Mouse (Mus musculus) fibroblast of lung, adult 2 months (primary cell): ENCODE data around the gene Akap13.
A peak's percentile ranks its signal among the peaks of the same experiment; 100 is the strongest.
"Not testable (repeated sequence)": the region's sequence is repeated elsewhere in the genome, so short reads cannot be mapped to it uniquely, and the experiment has no call there.

Source experiments
- DNase-seq: peaks from one replicate; pipeline ENCODE4 v3.0.0-alpha.2; 2011; ENCODE audit warnings: low read depth

Gene Akap13

GRCm38 (mm10) chr7:75596058-75596748 lies 140.9 kb downstream of the Akap13 start:
- DNase-seq: peak; percentile 81

DNA sequence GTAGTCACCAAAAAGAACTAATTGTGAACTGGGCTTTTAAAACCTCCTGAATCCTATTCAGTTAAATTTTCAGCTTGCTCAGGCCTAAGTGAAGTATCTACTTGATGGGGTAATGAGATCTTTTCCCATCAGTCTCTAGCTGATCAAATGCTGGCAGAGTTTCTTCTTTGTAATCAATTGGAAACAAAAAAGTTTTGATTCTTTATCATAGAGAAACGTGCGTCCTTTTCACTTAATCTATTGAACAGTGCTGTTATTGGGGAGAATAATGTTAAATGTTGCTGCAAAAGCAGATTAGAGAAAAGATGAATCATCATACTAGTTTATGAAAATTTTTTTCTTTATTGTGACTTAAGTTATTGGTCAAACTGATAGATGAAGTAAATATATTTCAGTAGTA lies 142.5 kb downstream of the Akap13 start:
- DNase-seq: no peak

DNA sequence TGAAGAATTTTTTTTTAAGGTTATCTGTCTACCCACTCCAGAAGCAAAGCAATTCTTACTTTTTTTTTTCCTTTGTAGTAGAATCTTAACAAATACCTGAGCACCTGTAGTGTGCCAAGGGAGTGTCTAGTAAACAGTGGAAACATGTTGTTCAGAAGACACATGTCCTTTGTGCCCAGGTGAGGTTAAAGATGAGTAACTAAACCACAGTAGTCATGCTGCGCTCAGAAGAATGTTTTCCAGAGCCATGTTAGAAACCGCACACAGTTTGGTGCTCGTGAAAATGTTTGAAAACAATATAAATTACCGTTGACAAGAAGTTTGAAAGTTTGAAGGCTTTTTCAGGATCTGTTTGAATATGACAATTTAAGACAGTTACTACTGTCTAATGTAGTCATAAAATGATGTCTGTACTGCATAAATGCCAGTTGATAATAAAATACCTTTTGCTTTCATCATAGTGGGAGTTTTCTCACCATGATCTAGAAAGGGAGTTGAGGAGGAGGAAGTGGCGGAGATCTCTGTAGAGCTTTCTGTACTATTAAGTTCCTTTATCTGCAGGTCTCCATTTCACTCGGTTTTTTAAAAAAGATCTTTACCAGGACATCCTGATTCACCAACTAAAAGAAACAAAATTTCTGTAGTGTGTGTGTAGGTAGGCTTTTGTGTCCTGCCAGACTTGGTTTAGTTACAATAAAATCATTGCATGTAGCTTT lies 145.2 kb downstream of the Akap13 start:
- no peak for DNase-seq

GRCm38 (mm10) chr7:75607248-75607647 lies 151.9 kb downstream of the Akap13 start:
- DNase-seq: no peak

DNA sequence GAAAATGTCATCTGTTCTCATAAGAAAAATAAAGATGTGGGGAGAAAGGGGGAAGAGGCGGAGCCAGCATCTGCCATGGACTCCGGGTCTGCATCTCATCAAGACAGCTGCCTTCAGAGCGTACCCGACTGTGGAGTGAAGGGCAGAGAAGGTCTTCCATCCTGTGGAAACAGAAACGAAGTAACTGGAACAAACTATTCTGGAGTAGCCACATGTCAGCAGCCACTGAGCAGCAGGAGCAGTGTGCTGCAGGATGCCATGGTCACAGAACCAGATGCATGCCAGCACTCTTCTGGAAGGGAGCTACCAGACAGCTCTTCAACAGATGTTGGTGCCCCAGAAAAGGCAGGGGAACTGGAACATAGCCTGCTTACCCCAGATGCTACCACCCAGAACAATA lies 153.4 kb downstream of the Akap13 start:
- DNase-seq: no peak

DNA sequence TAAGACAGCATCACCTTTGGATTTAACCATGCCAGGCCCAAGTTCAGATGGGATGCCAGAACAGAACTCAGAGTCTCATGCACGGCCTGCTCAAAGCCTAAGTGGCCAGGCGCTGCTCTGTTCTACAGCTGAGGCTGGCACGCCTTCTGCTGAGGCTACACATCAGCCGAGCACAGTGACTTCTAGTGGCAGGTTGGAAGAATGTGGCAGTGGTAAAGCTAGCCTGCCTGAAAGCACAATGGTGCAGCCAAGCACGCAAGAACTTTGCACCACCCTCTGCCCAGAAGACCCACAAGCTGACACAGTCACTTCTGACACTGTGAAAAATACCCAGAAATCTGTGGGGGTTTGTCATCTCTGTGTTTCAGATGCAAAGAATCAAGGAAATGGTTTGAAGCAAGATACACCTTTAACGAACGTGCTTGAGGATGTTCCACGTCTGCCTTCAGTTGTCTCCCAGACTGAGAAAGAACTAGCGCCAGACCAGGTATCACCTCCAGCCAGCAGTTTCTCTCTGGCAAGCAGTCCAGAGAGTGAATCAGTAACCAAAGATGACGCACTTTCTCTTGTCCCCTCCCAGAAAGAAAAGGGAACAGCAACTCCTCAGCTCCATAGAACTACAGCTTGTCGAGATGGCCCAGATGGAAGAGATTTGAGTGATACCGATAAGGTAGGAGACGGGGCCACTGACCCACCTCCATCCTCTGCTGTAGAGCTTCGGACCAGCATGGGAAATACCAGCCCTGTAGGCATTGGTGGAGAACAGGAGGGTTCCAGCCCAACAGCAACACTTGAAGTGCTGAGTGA lies 154.3 kb downstream of the Akap13 start:
- DNase-seq: no peak

GRCm38 (mm10) chr7:75610391-75610790 lies 155.1 kb downstream of the Akap13 start:
- DNase-seq: no peak

GRCm38 (mm10) chr7:75611261-75611950 lies 156.1 kb downstream of the Akap13 start:
- DNase-seq: no peak

GRCm38 (mm10) chr7:75612000-75612682 lies 156.8 kb downstream of the Akap13 start:
- no peak for DNase-seq

GRCm38 (mm10) chr7:75612683-75613053 lies 157.3 kb downstream of the Akap13 start:
- no peak for DNase-seq

GRCm38 (mm10) chr7:75613240-75613639 lies 157.9 kb downstream of the Akap13 start:
- peak; percentile 56 for DNase-seq

GRCm38 (mm10) chr7:75614826-75615225 lies 159.5 kb downstream of the Akap13 start:
- DNase-seq: no peak

DNA sequence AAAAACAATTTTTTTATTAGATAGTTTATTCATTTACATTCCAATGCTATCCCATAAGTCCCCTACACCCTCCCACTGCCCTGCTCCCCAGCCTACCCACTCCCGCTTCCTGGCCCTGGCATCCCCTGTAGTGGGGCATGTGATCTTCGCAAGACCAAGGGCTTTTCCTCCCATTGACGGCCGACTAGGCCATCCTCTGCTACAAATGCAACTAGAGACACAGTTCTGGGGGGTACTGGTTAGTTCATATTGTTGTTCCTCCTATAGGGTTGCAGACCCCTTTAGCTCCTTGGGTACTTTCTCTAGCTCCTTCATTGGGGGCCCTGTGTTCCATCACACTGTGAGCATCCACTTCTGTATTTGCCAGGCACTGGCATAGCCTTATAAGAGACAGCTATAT lies 161.9 kb downstream of the Akap13 start:
- DNase-seq: not testable (repeated sequence)

- DNase-seq: peak; percentile 74
Measured at GRCm38 (mm10) chr7:75618699-75619098, 163.4 kb downstream of the Akap13 start.

DNA sequence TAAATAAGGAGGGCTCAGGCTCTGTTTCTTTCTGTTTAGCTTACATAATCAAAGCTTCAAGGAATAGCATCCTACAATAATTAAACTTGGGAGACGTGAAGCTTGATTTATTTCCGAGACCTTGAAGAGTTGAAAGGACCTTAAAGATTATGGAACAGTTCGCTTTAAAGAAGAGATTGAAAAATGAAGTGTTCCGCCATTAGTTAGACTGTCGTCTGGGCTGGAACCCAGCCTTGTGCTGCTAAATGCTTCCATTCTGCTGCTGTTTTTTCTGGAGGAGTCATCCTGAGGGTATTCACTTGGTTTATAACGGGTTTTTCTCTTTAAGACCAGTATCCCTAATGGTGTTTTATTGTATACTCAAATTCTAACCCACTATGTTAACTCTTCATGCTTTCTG lies 164.5 kb downstream of the Akap13 start:
- DNase-seq: no peak

- no peak for DNase-seq
Measured at GRCm38 (mm10) chr7:75620395-75620960, 165.1 kb downstream of the Akap13 start.

GRCm38 (mm10) chr7:75620976-75621375 lies 165.6 kb downstream of the Akap13 start:
- no peak for DNase-seq

DNA sequence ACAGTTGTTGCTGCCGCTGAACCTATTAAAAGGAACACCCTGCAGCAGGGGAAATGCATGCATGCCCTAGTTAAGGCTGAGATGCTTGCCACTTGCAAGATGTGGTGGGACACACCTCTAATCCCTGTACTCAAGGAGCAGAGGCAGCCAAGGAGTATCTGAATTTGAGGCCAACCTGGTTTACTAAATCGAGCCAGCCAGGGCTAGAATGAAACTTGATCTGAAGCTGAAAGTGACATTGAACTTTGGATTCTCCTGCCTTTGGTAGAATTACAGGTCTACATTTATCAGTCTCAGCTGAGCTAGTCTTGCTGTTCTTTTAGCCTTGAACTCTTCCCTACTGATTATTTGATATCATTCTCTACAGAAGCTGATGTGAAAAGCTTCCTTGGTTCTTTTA lies 172.5 kb downstream of the Akap13 start:
- no peak for DNase-seq

- no peak for DNase-seq
Measured at GRCm38 (mm10) chr7:75629669-75630068, 174.3 kb downstream of the Akap13 start.

- DNase-seq: no peak
Measured at GRCm38 (mm10) chr7:75632941-75633340, 177.6 kb downstream of the Akap13 start.

DNA sequence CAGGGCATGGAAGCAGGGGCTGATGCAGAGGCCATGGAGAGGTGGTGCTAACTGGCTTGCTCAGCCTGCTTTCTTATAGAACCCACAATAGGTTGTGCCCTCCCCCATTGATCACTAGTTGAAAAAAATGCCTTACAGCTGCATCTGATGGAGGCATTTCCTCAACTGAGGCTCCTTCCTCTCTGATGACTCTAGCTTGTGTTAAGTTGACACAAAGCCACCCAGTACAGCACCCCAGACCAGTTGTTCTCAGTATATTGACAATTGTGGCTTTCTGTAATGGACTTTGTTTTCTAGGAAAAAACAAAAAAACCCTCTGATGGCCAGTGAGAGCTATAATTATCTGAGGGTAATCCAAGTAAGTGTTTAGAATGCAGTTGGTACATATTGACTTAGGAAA lies 178.1 kb downstream of the Akap13 start:
- no peak for DNase-seq
